Mouse (Mus musculus): ENCODE measurements around the gene Galnt2. TPM values are rescaled to one million over a fixed set of nuclear protein-coding genes. Genes with fewer than 3 reads are reported as not detected.

The Galnt2 gene
- polyA plus RNA-seq, 1 experiment from 2014 or later = 129 TPM

GRCm38 (mm10) chr8:124289481-124290050, 58.4 kb downstream of the Galnt2 start:
- POLR2A ChIA-PET = interaction anchor here (1.0 kb wide), 1 partner anchor 13 kb away, joined by 3 read pairs; no protein-coding TSS in a partner anchor
- no peak for TF ChIP-seq CTCF (IDR thresholded peaks at IDR 0.05)
- CTCF ChIA-PET = no interaction called here
- ATAC-seq = no peak
- DNase-seq (ENCODE audit: low read depth, low spot score) = no peak
- in situ Hi-C loops (cut with MboI; ENCODE audit: low pct_unique_long_range_greater_than_20kb) = no loop called here
- no peaks in the 10 kb centered on the region for H3K27me3 ChIP-seq

GRCm38 (mm10) chr8:124290911-124291691, 59.9 kb downstream of the Galnt2 start:
- CTCF ChIA-PET = interaction anchor here (1.1 kb wide), 1 partner anchor 241 kb away, joined by 3 read pairs; no protein-coding TSS in a partner anchor
- ATAC-seq (peak; percentile 37), DNase-seq (ENCODE audit: low read depth, low spot score) (no peak)
- in situ Hi-C loops (cut with MboI; ENCODE audit: low pct_unique_long_range_greater_than_20kb) = no loop called here
- no peak for TF ChIP-seq CTCF (IDR thresholded peaks at IDR 0.05)
- POLR2A ChIA-PET = no interaction called here
- H3K27me3 ChIP-seq = no peaks in the 10 kb centered on the region

DNA sequence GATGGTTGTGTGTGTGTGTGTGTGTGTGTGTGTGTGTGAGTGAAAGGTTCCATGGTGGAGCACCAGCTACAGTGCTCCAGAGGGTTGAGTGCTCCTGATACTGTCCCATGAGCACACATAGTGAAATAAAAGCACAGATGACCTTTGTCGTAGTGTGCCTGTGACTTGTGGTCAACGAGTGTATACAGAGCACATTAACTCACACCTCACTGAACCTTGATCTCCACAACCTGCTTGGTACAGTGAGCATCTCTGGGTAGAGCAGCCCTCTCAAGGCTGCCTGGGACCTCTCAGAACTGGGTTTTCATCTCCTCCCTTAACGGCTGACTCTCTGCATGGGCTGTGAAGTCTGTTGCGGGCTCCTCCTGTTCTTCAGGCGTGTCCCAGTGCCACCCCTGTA, 60.5 kb downstream of the Galnt2 start:
- DNase-seq (ENCODE audit: low read depth, low spot score) (no peak), ATAC-seq (no peak)
- in situ Hi-C loops (cut with MboI; ENCODE audit: low pct_unique_long_range_greater_than_20kb) = no loop called here
- ChIA-PET POLR2A (interaction anchor here (0.6 kb wide), 1 partner anchor 23 kb away, joined by 3 read pairs; no protein-coding TSS in a partner anchor), CTCF (interaction anchor here (1.1 kb wide), 1 partner anchor 241 kb away, joined by 3 read pairs; no protein-coding TSS in a partner anchor)
- TF ChIP-seq CTCF (IDR thresholded peaks at IDR 0.05) = no peak
- H3K27me3 ChIP-seq = no peaks in the 10 kb centered on the region

- CTCF ChIA-PET = no interaction called here
- POLR2A ChIA-PET = no interaction called here
- H3K27me3 ChIP-seq = no peaks in the 10 kb centered on the region
- ATAC-seq (no peak), DNase-seq (ENCODE audit: low read depth, low spot score) (no peak)
- in situ Hi-C loops (cut with MboI; ENCODE audit: low pct_unique_long_range_greater_than_20kb) = no loop called here
- TF ChIP-seq CTCF (IDR thresholded peaks at IDR 0.05) = no peak
These were observed 61.8 kb downstream of the Galnt2 start for GRCm38 (mm10) chr8:124292965-124293364.

DNA sequence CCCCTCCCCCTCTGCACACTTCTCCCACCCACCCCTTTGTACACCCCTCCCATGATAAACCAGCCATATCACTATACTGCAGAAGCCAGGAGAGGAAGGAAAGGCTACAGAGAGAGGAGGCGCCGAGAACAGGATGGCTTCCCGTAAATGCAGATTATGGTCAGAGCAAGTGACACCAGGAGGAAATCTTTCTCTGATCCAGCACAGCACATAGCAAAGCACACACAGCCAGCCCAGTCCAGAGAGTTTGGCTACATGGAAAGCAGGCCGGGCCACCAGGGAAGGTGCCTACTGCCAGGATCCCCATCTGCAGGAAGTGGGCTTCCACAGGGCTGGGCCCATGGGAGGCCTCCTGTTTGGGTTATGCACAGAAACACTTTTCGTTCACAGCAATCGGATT, 63.2 kb downstream of the Galnt2 start:
- POLR2A ChIA-PET = no interaction called here
- in situ Hi-C loops (cut with MboI; ENCODE audit: low pct_unique_long_range_greater_than_20kb) = no loop called here
- ATAC-seq (no peak), DNase-seq (ENCODE audit: low read depth, low spot score) (no peak)
- no peak for TF ChIP-seq CTCF (IDR thresholded peaks at IDR 0.05)
- CTCF ChIA-PET = interaction anchor here (1.0 kb wide), 1 partner anchor 227 kb away, joined by 3 read pairs; no protein-coding TSS in a partner anchor
- H3K27me3 ChIP-seq = no peaks in the 10 kb centered on the region

DNA sequence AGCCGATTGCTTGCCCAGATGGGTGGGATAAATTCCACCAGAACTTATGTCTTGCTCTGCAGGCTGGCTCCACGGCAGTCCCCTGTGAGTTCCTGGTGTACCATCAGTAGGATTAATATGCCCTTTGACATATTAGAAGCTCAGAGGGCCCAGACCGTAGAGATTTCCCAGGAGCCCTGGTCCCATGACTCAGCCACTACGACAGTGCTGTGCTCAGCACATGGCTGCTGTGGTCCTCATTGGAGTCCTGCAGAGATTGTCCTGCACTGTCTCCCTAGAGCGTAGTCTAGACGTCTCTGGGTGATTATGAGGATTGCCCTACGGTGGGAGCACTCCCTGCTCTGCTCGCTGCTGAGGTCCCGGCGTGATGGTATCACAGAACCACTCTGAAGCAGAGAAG, 63.7 kb downstream of the Galnt2 start:
- in situ Hi-C loops (cut with MboI; ENCODE audit: low pct_unique_long_range_greater_than_20kb) = no loop called here
- ChIA-PET POLR2A (interaction anchor here (0.5 to 1.5 kb wide), 2 partner anchors 11 to 309 kb away, joined by 3 to 4 read pairs; no protein-coding TSS in a partner anchor), CTCF (interaction anchor here (1.0 to 2.2 kb wide), 2 partner anchors 12 to 228 kb away, joined by 3 to 9 read pairs; no protein-coding TSS in a partner anchor)
- ATAC-seq = no peak
- no peak for TF ChIP-seq CTCF (IDR thresholded peaks at IDR 0.05)
- DNase-seq (ENCODE audit: low read depth, low spot score) = no peak
- H3K27me3 ChIP-seq = no peaks in the 10 kb centered on the region

DNA sequence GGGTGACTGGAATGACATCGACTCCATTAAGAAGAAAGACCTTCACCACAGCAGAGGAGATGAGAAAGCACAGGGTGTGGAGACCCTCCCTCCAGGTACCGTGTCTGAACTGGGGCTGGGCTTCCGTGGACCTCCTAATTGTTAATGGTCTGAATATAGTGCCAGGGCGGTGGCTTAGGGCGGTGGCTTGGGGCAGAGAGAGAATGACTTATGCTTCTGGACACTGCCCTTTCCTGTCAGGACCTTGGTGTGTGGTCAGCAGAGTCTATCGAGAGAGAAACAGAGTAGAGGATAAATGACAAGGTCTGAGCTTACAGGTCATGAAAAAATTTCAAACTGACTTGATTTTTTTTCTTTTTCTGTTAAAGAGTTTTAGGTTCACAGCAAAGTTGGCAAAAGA, 64.2 kb downstream of the Galnt2 start:
- in situ Hi-C loops (cut with MboI; ENCODE audit: low pct_unique_long_range_greater_than_20kb) = no loop called here
- TF ChIP-seq CTCF (IDR thresholded peaks at IDR 0.05) = no peak
- no peak for ATAC-seq

GRCm38 (mm10) chr8:124301512-124301911, 70.3 kb downstream of the Galnt2 start:
- peak; percentile 78 for DNase-seq (ENCODE audit: low read depth, low spot score)
- no peak for TF ChIP-seq CTCF (IDR thresholded peaks at IDR 0.05)
- CTCF ChIA-PET = no interaction called here
- in situ Hi-C loops (cut with MboI; ENCODE audit: low pct_unique_long_range_greater_than_20kb) = no loop called here
- H3K27me3 ChIP-seq = no peaks in the 10 kb centered on the region
- peak; percentile 72 for ATAC-seq
- POLR2A ChIA-PET = interaction anchor here (1.4 kb wide), 1 partner anchor 15 kb away, joined by 4 read pairs; no protein-coding TSS in a partner anchor

More for the DNA sequence above, 64.2 kb downstream of the Galnt2 start:
- ChIA-PET CTCF (interaction anchor here (1.0 to 2.2 kb wide), 2 partner anchors 11 to 228 kb away, joined by 3 to 9 read pairs; no protein-coding TSS in a partner anchor), POLR2A (interaction anchor here (0.5 to 1.5 kb wide), 3 partner anchors 11 to 309 kb away, joined by 3 to 4 read pairs (median 3); no protein-coding TSS in a partner anchor)
- DNase-seq (ENCODE audit: low read depth, low spot score) = no peak
- H3K27me3 ChIP-seq = no peaks in the 10 kb centered on the region

GRCm38 (mm10) chr8:124301935-124302555, 70.9 kb downstream of the Galnt2 start:
- in situ Hi-C loops (cut with MboI; ENCODE audit: low pct_unique_long_range_greater_than_20kb) = no loop called here
- ChIA-PET POLR2A (interaction anchor here (1.4 kb wide), 1 partner anchor 15 kb away, joined by 4 read pairs; no protein-coding TSS in a partner anchor), CTCF (no interaction called here)
- DNase-seq (ENCODE audit: low read depth, low spot score) = no peak
- no peak for TF ChIP-seq CTCF (IDR thresholded peaks at IDR 0.05)
- no peaks in the 10 kb centered on the region for H3K27me3 ChIP-seq
- ATAC-seq = no peak

DNA sequence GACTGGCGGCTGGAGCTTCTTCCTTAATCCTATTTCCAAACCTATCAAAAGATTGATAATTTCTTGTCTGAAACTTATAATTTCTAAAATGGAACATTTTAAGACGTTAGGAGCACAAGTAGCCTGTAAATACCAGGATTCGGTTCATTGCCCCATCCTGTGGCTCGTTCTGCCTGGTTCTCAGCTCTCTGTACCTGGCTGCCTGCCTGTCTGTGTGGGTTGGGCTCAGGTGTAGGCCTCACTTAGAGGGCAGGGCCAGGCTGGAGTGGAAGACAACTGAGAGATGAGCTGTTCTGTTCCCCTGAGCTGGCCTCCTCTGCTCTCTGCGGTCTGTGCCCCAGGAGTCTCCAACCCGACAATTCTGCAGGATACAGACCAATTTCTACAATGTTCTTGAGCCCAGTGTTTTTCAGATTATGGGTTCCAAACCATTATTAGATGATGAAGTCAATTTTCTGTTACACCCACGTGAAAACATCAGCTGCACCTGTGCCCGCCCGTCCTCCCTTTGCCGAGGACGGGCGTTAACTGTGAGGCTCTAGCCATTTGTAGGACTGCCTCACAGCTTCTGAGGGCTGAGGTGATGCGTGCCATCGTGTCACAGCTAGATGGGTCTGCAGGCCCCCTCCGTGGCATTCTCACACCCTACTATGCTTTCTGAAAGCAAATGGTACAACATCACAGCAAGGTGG, 72.2 kb downstream of the Galnt2 start:
- ChIA-PET POLR2A (no interaction called here), CTCF (no interaction called here)
- DNase-seq (ENCODE audit: low read depth, low spot score) = no peak
- TF ChIP-seq CTCF (IDR thresholded peaks at IDR 0.05) = no peak
- H3K27me3 ChIP-seq = no peaks in the 10 kb centered on the region
- in situ Hi-C loops (cut with MboI; ENCODE audit: low pct_unique_long_range_greater_than_20kb) = no loop called here
- ATAC-seq = no peak
